Mouse (Mus musculus): ENCODE data around the gene Antxr1. TPM values are rescaled to one million over a fixed set of nuclear protein-coding genes. Genes with fewer than 3 reads are reported as not detected.

The Antxr1 gene
- polyA plus RNA-seq, 1 experiment from 2014 or later = 5.5 TPM

GRCm38 (mm10) chr6:87244117-87245100 is 91.2 kb downstream of the Antxr1 start:
- Histone ChIP-seq H3K36me3 (replicated peaks; ENCODE audit: control insufficient read depth, insufficient read depth) (no peaks in the 10 kb centered on the region), H3K27me3 (ENCODE audit: control insufficient read depth, insufficient read depth, low read length) (no peaks in the 10 kb centered on the region), H3K27ac (no peak overlapping the region), H3K4me2 (replicated peaks) (no peak overlapping the region), H3K4me3 (replicated peaks; ENCODE audit: low read length) (no peak overlapping the region), H3K9ac (no peak overlapping the region), H3K4me1 (replicated peaks; ENCODE audit: control insufficient read depth, insufficient read depth, low read length) (no peaks in the 10 kb centered on the region), H3K9me3 (ENCODE audit: control insufficient read depth, low read length) (no peaks in the 10 kb centered on the region)
- DNase-seq (ENCODE audit: low spot score) (no peak), ATAC-seq (ENCODE audit: low FRiP score) (no peak)
- 62% methylated on average over 9 of the region's 9 CpGs for WGBS

- Histone ChIP-seq H3K4me1 (replicated peaks; ENCODE audit: control insufficient read depth, insufficient read depth, low read length) (no peaks in the 10 kb centered on the region), H3K4me2 (replicated peaks) (no peak overlapping the region), H3K9ac (no peak overlapping the region), H3K36me3 (replicated peaks; ENCODE audit: control insufficient read depth, insufficient read depth) (no peaks in the 10 kb centered on the region), H3K27ac (no peak overlapping the region), H3K27me3 (ENCODE audit: control insufficient read depth, insufficient read depth, low read length) (no peaks in the 10 kb centered on the region), H3K9me3 (ENCODE audit: control insufficient read depth, low read length) (no peaks in the 10 kb centered on the region), H3K4me3 (replicated peaks; ENCODE audit: low read length) (no peak overlapping the region)
- DNase-seq (ENCODE audit: low spot score) = no peak
- ATAC-seq (ENCODE audit: low FRiP score) = no peak
- WGBS = 81% methylated on average over 4 of the region's 4 CpGs
These were observed 98.4 kb downstream of the Antxr1 start for GRCm38 (mm10) chr6:87237260-87237659.

DNA sequence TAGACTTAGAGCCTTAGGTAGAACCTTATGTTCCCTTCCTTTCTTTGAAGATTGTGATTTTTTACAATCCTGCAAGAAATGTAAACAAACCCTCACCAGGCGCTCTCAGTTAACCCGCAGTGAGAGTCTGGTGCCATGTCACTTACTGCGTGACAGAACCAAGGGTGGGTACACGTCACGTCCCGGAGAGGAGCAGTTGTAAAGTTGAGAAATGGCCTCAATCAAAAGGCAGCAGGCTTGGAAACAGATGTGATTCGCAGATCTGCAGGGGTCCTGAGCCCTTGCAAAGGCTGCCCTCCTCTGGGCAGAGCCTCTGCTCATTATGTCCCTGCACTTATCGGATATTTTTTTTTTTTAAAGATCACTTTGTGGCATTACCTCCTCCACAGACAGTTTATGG is 99.6 kb downstream of the Antxr1 start:
- ATAC-seq (ENCODE audit: low FRiP score) = no peak

DNA sequence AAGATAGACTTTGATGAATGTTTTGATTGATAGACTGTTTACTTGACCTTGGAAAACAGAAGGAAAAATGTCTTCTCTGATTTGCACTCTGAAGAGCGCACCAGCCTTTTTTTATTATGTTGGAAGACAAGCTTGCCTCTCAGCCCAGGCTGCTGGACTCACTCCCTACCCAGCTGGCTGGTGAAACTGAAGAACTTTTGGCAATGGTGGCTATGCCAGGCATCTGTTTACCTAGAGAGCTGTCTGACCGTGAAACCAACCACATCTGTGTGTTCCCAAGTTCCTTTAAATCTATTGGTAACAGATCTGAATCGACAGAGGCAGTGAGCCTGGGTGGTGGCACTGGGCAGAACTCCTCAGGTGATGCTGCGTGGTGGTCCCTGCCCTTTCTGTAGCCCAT is 102.5 kb downstream of the Antxr1 start:
- ATAC-seq (ENCODE audit: low FRiP score) (no peak), DNase-seq (ENCODE audit: low spot score) (no peak)
- no peaks in the 10 kb centered on the region for H3K36me3 ChIP-seq (replicated peaks; ENCODE audit: control insufficient read depth, insufficient read depth)
- no peaks in the 10 kb centered on the region for H3K27me3 ChIP-seq (ENCODE audit: control insufficient read depth, insufficient read depth, low read length)
- no peak overlapping the region for H3K27ac ChIP-seq
- H3K4me2 ChIP-seq (replicated peaks) = no peak overlapping the region
- H3K4me3 ChIP-seq (replicated peaks; ENCODE audit: low read length) = no peak overlapping the region
- 93% methylated on average over 4 of the region's 4 CpGs for whole genome bisulfite sequencing
- H3K9ac ChIP-seq = no peak overlapping the region
- no peaks in the 10 kb centered on the region for H3K4me1 ChIP-seq (replicated peaks; ENCODE audit: control insufficient read depth, insufficient read depth, low read length)
- H3K9me3 ChIP-seq (ENCODE audit: control insufficient read depth, low read length) = peaks cover 9% of the 10 kb centered on the region; the same call in 1 of the 2 replicates

More for the DNA sequence above, 99.6 kb downstream of the Antxr1 start:
- no peaks in the 10 kb centered on the region for H3K36me3 ChIP-seq (replicated peaks; ENCODE audit: control insufficient read depth, insufficient read depth)
- DNase-seq (ENCODE audit: low spot score) = no peak
- 65% methylated on average over 8 of the region's 8 CpGs for WGBS
- H3K27ac ChIP-seq = no peak overlapping the region
- no peak overlapping the region for H3K4me3 ChIP-seq (replicated peaks; ENCODE audit: low read length)
- no peaks in the 10 kb centered on the region for H3K9me3 ChIP-seq (ENCODE audit: control insufficient read depth, low read length)
- no peak overlapping the region for H3K9ac ChIP-seq
- H3K4me2 ChIP-seq (replicated peaks) = no peak overlapping the region
- no peaks in the 10 kb centered on the region for H3K27me3 ChIP-seq (ENCODE audit: control insufficient read depth, insufficient read depth, low read length)
- no peaks in the 10 kb centered on the region for H3K4me1 ChIP-seq (replicated peaks; ENCODE audit: control insufficient read depth, insufficient read depth, low read length)

DNA sequence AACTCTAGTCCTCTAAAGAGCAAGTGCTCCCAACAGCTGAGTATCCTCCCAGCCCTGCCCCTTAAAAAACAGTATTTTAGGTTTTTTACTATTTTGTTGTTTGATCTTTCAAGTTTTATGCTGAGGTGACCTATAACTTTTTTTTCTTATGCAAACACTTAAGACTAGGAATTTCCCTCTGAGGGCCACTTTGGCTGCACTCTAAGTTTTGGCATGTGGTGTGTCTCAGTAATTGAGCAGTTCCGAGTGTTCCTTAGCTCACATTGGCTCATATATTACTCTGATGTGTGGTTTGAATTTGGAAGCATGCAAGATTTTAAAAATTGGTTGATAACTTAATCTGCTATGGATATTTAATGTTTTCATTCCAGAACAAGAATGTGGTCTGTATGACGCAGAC is 105.6 kb downstream of the Antxr1 start:
- Histone ChIP-seq H3K36me3 (replicated peaks; ENCODE audit: control insufficient read depth, insufficient read depth) (no peaks in the 10 kb centered on the region), H3K27me3 (ENCODE audit: control insufficient read depth, insufficient read depth, low read length) (no peaks in the 10 kb centered on the region), H3K9me3 (ENCODE audit: control insufficient read depth, low read length) (peaks cover 9% of the 10 kb centered on the region; the same call in 1 of the 2 replicates), H3K9ac (no peak overlapping the region), H3K4me3 (replicated peaks; ENCODE audit: low read length) (no peak overlapping the region), H3K4me2 (replicated peaks) (no peak overlapping the region), H3K27ac (no peak overlapping the region), H3K4me1 (replicated peaks; ENCODE audit: control insufficient read depth, insufficient read depth, low read length) (no peaks in the 10 kb centered on the region)
- 98% methylated on average over 2 of the region's 2 CpGs for WGBS
- DNase-seq (ENCODE audit: low spot score) (no peak), ATAC-seq (ENCODE audit: low FRiP score) (no peak)

DNA sequence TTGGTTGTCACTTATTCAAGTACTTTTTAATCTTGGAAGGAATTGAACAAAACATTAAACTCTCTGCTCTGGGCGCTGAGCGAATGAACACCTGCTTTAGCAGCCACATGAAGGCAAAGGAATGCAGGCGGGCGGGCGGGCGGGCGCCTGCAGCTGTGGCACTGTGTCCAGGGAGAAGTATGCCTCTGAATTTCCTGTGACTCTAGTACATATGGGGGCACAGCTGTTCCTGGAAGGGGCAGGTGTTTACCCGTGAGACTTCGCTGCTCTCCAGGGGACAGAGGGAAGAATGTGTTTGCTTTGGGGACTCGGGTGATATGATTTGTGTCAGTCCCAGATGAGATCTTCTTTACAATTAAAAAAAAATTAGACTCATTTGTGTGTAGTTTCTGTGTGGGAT is 107.7 kb downstream of the Antxr1 start:
- no peak overlapping the region for H3K4me3 ChIP-seq (replicated peaks; ENCODE audit: low read length)
- H3K27ac ChIP-seq = no peak overlapping the region
- ATAC-seq (ENCODE audit: low FRiP score) = no peak
- no peak for DNase-seq (ENCODE audit: low spot score)
- no peak overlapping the region for H3K4me2 ChIP-seq (replicated peaks)
- no peaks in the 10 kb centered on the region for H3K4me1 ChIP-seq (replicated peaks; ENCODE audit: control insufficient read depth, insufficient read depth, low read length)
- H3K9me3 ChIP-seq (ENCODE audit: control insufficient read depth, low read length) = peaks cover 9% of the 10 kb centered on the region; the same call in 1 of the 2 replicates
- no peaks in the 10 kb centered on the region for H3K36me3 ChIP-seq (replicated peaks; ENCODE audit: control insufficient read depth, insufficient read depth)
- no peak overlapping the region for H3K9ac ChIP-seq
- 78% methylated on average over 10 of the region's 10 CpGs for WGBS
- H3K27me3 ChIP-seq (ENCODE audit: control insufficient read depth, insufficient read depth, low read length) = no peaks in the 10 kb centered on the region

DNA sequence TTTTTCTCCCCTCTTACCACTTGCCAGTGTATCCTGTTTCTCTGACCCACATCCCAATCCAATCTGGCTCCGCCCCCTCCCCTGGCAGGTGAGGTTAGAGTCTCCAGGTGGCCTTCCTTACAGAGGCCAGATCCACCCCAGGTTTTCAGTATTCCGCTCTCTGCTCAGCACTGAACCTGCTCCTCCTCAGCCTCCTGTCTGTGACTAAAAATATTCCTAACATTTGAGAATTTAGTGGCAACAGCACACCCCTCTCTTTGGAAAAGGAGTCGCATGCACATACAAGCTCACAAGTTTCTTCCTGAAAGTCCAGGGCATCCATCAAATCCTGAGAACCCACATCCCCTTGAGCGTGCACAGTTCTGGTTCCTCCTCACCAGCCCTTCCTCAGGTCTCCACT is 109.3 kb downstream of the Antxr1 start:
- Histone ChIP-seq H3K9ac (no peak overlapping the region), H3K9me3 (ENCODE audit: control insufficient read depth, low read length) (peaks cover 9% of the 10 kb centered on the region; the same call in 1 of the 2 replicates), H3K4me3 (replicated peaks; ENCODE audit: low read length) (no peak overlapping the region), H3K4me1 (replicated peaks; ENCODE audit: control insufficient read depth, insufficient read depth, low read length) (no peaks in the 10 kb centered on the region), H3K4me2 (replicated peaks) (no peak overlapping the region), H3K27me3 (ENCODE audit: control insufficient read depth, insufficient read depth, low read length) (no peaks in the 10 kb centered on the region), H3K36me3 (replicated peaks; ENCODE audit: control insufficient read depth, insufficient read depth) (no peaks in the 10 kb centered on the region), H3K27ac (no peak overlapping the region)
- 90% methylated on average over 4 of the region's 4 CpGs for WGBS
- no peak for DNase-seq (ENCODE audit: low spot score)
- ATAC-seq (ENCODE audit: low FRiP score) = no peak

- no peak overlapping the region for H3K27ac ChIP-seq
- 93% methylated on average over 1 of the region's 1 CpGs for WGBS
- no peak overlapping the region for H3K4me3 ChIP-seq (replicated peaks; ENCODE audit: low read length)
- no peak for DNase-seq (ENCODE audit: low spot score)
- H3K4me1 ChIP-seq (replicated peaks; ENCODE audit: control insufficient read depth, insufficient read depth, low read length) = no peaks in the 10 kb centered on the region
- H3K4me2 ChIP-seq (replicated peaks) = no peak overlapping the region
- H3K36me3 ChIP-seq (replicated peaks; ENCODE audit: control insufficient read depth, insufficient read depth) = no peaks in the 10 kb centered on the region
- H3K27me3 ChIP-seq (ENCODE audit: control insufficient read depth, insufficient read depth, low read length) = no peaks in the 10 kb centered on the region
- H3K9me3 ChIP-seq (ENCODE audit: control insufficient read depth, low read length) = peaks cover 5% of the 10 kb centered on the region; the same call in 1 of the 2 replicates
- no peak overlapping the region for H3K9ac ChIP-seq
- ATAC-seq (ENCODE audit: low FRiP score) = no peak
These were observed 110.3 kb downstream of the Antxr1 start for GRCm38 (mm10) chr6:87225286-87225685.

- H3K4me2 ChIP-seq (replicated peaks) = no peak overlapping the region
- H3K9ac ChIP-seq = no peak overlapping the region
- no peak overlapping the region for H3K4me3 ChIP-seq (replicated peaks; ENCODE audit: low read length)
- H3K27ac ChIP-seq = no peak overlapping the region
- no peaks in the 10 kb centered on the region for H3K4me1 ChIP-seq (replicated peaks; ENCODE audit: control insufficient read depth, insufficient read depth, low read length)
- H3K36me3 ChIP-seq (replicated peaks; ENCODE audit: control insufficient read depth, insufficient read depth) = no peaks in the 10 kb centered on the region
- no peak for DNase-seq (ENCODE audit: low spot score)
- no peaks in the 10 kb centered on the region for H3K27me3 ChIP-seq (ENCODE audit: control insufficient read depth, insufficient read depth, low read length)
- WGBS = 68% methylated on average over 10 of the region's 10 CpGs
- no peaks in the 10 kb centered on the region for H3K9me3 ChIP-seq (ENCODE audit: control insufficient read depth, low read length)
- ATAC-seq (ENCODE audit: low FRiP score) = no peak
These were observed 112.6 kb downstream of the Antxr1 start for GRCm38 (mm10) chr6:87222854-87223631.
